Comparison of ENCODE assay signal across 7 mouse cellular contexts in genomic region chrX:50600262-50600661, GRCm38 (mm10).
DNase-seq lines count a peak whose midpoint lies in the region; ATAC-seq lines count a peak whose summit lies in the region.
"Not testable (repeated sequence)": the region's sequence is repeated elsewhere in the genome, so short reads cannot be mapped to it uniquely, and the experiment has no call there.

No protein-coding gene starts in this region.

- H3K4me3 ChIP-seq in embryonic facial prominence, embryonic 14.5 days (ENCODE audit: low read depth, low read length), result peak overlapping the region; percentile 30
- peak overlapping the region; percentile 25; the same call in 1 of the 2 replicates for H3K4me3 ChIP-seq in heart, embryonic 11.5 days (ENCODE audit: low read depth, low read length)
- peak overlapping the region; percentile 25; the same call in 1 of the 2 replicates for H3K4me3 ChIP-seq in limb, embryonic 13.5 days
- peak overlapping the region; percentile 20; the same call in 1 of the 2 replicates for H3K4me3 ChIP-seq in macrophage (ENCODE audit: inconsistent target)
- peak overlapping the region; percentile 23 for H3K4me3 ChIP-seq in neural tube, embryonic 15.5 days (replicated peaks)

- not testable (repeated sequence) for H3K79me2 ChIP-seq in macrophage (ENCODE audit: inconsistent target)

- not testable (repeated sequence) for H3K27me3 ChIP-seq in embryonic facial prominence, embryonic 14.5 days (replicated peaks; ENCODE audit: control insufficient read depth, insufficient read depth, low read length); heart, embryonic 11.5 days (ENCODE audit: control insufficient read depth, insufficient read depth, low read length); limb, embryonic 13.5 days; neural tube, embryonic 15.5 days (replicated peaks)

- not testable (repeated sequence) for H3K4me1 ChIP-seq in embryonic facial prominence, embryonic 14.5 days (ENCODE audit: control insufficient read depth, insufficient read depth, low read length); heart, embryonic 11.5 days (ENCODE audit: control insufficient read depth, insufficient read depth, low read length); limb, embryonic 13.5 days; neural tube, embryonic 15.5 days

- peak; percentile 77; the same call in 1 of the 2 replicates for ATAC-seq in embryonic facial prominence, embryonic 14.5 days (ENCODE audit: low read depth)
- ATAC-seq in heart, embryonic 11.5 days (replicated peaks; ENCODE audit: insufficient number of reproducible peaks, low FRiP score, low TSS enrichment); limb, embryonic 13.5 days (ENCODE audit: low FRiP score, low read depth): not testable (repeated sequence)
- 0 out of 2 replicates have a peak, but pooled peaks have one; percentile 66 for ATAC-seq in neural tube, embryonic 15.5 days (ENCODE audit: low FRiP score)

- DNase-seq in adrenal gland, adult 2 months, result peak; percentile 80
- peak; percentile 84 for DNase-seq in embryonic facial prominence, embryonic 14.5 days (ENCODE audit: low spot score)
- DNase-seq in induced T-regulatory cell, adult 2 months (ENCODE audit: low read depth), result peak; percentile 14

- H3K9me3 ChIP-seq in embryonic facial prominence, embryonic 14.5 days (ENCODE audit: control insufficient read depth, low read length); heart, embryonic 11.5 days (replicated peaks; ENCODE audit: control insufficient read depth, low read length); limb, embryonic 13.5 days; neural tube, embryonic 15.5 days (replicated peaks): not testable (repeated sequence)

- WGBS in embryonic facial prominence, embryonic 14.5 days, result 73% methylated on average over 3 of the region's 3 CpGs
- WGBS in heart, embryonic 11.5 days (ENCODE audit: insufficient replicate concordance), result 57% methylated on average over 3 of the region's 3 CpGs
- WGBS in limb, embryonic 13.5 days, result 67% methylated on average over 3 of the region's 3 CpGs
- 88% methylated on average over 2 of the region's 3 CpGs for WGBS in macrophage (ENCODE audit: missing documents)
- 76% methylated on average over 3 of the region's 3 CpGs for WGBS in neural tube, embryonic 15.5 days

- H3K27ac ChIP-seq in embryonic facial prominence, embryonic 14.5 days (replicated peaks; ENCODE audit: low read depth, low read length), result peak overlapping the region; percentile 68
- H3K27ac ChIP-seq in heart, embryonic 11.5 days (ENCODE audit: low read depth, low read length); limb, embryonic 13.5 days: not testable (repeated sequence)
- peak overlapping the region; percentile 69 for H3K27ac ChIP-seq in macrophage
- peak overlapping the region; percentile 72 for H3K27ac ChIP-seq in neural tube, embryonic 15.5 days (replicated peaks)

- H3K9ac ChIP-seq in embryonic facial prominence, embryonic 14.5 days (ENCODE audit: low read depth, low read length); heart, embryonic 11.5 days (ENCODE audit: low read depth, low read length); limb, embryonic 13.5 days; neural tube, embryonic 15.5 days (replicated peaks): not testable (repeated sequence)

- peak overlapping the region; percentile 47 for H3K4me2 ChIP-seq in embryonic facial prominence, embryonic 14.5 days (ENCODE audit: low read depth, low read length)
- H3K4me2 ChIP-seq in heart, embryonic 11.5 days, result peak overlapping the region; percentile 41
- peak overlapping the region; percentile 45 for H3K4me2 ChIP-seq in limb, embryonic 13.5 days (replicated peaks)
- H3K4me2 ChIP-seq in neural tube, embryonic 15.5 days, result peak overlapping the region; percentile 41

- H3K36me3 ChIP-seq in embryonic facial prominence, embryonic 14.5 days (ENCODE audit: control insufficient read depth, insufficient read depth, low read length); heart, embryonic 11.5 days (ENCODE audit: control insufficient read depth, insufficient read depth, low read length); macrophage (ENCODE audit: inconsistent target); neural tube, embryonic 15.5 days: not testable (repeated sequence)
- H3K36me3 ChIP-seq in limb, embryonic 13.5 days, result peaks cover 13% of the 10 kb centered on the region

Comparison
In these comparisons a context has a peak if more than half of its experiments do, and no peak if none do; other contexts are left out.
1. DNase-seq: peak in every context shown above with its lines; median percentile 84 in embryonic facial prominence, embryonic 14.5 days; 80 in adrenal gland, adult 2 months; 14 in induced T-regulatory cell, adult 2 months.